ENCODE assay signal across 18 mouse cellular contexts in genomic region chr1:74804211-74804870, GRCm38 (mm10). TPM values are rescaled to one million over a fixed set of nuclear protein-coding genes. Genes with fewer than 3 reads are reported as not detected.
"Had no signal": no experiment of that assay in that cellular context is flagged by ENCODE, and none has a peak within 500 bp of the region (broad histone marks: within the 10 kb centered on the region; RNA-seq: fewer than 3 reads in every experiment).

No protein-coding gene starts in this region.

- ATAC-seq: liver, postnatal 0 days had no signal

- H3K9me3 ChIP-seq: liver, embryonic 13.5 days; lung, embryonic 15.5 days; megakaryocyte, embryonic 14.5 days; neural tube, embryonic 13.5 days had no signal

- H3K4me3 ChIP-seq: liver, embryonic 13.5 days; myocyte had no signal

- H3K36me3 ChIP-seq: liver, embryonic 13.5 days; lung, embryonic 15.5 days; neural tube, embryonic 13.5 days had no signal

- H3K27ac ChIP-seq: kidney, postnatal 0 days; liver, embryonic 13.5 days; lung, embryonic 15.5 days; macrophage; neural tube, embryonic 13.5 days had no signal

- DNase-seq: kidney, adult 11 months; kidney, adult 9 months; kidney, postnatal 36 days; left cerebral cortex, postnatal 4 days; liver; liver, embryonic 13.5 days; liver, postnatal 0 days; lung, postnatal 14 days; right cerebral cortex, postnatal 25 days; thymus, adult 2 months; thymus, postnatal 25 days had no signal

- H3K9ac ChIP-seq: liver, embryonic 13.5 days; liver, postnatal 0 days; lung, embryonic 15.5 days had no signal

RNA-seq across cellular contexts. Expression of gene Wnt10a, which starts 13.0 kb away (rescaled TPM):
- polyA plus RNA-seq: liver, embryonic 13.5 days; macrophage had no signal

RNA-seq across cellular contexts. Expression of gene Wnt6, which starts 32.6 kb away (rescaled TPM):
- polyA plus RNA-seq: macrophage had no signal

RNA-seq across cellular contexts. Expression of gene Cdk5r2, which starts 50.4 kb away (rescaled TPM):
- polyA plus RNA-seq: kidney, postnatal 0 days; liver, embryonic 13.5 days; liver, postnatal 0 days; lung, embryonic 15.5 days; macrophage had no signal

RNA-seq across cellular contexts. Expression of gene Prkag3, which starts 55.3 kb away (rescaled TPM):
- total RNA-seq: left cerebral cortex, postnatal 10 days; left cerebral cortex, postnatal 4 days had no signal
- polyA plus RNA-seq: macrophage; neural tube, embryonic 13.5 days had no signal
